Mouse (Mus musculus) hematopoietic stem cell, adult 5-6 weeks (primary cell): ENCODE results near the gene Lmbr1l. TPM values are rescaled to one million over a fixed set of nuclear protein-coding genes. Genes with fewer than 3 reads are reported as not detected.

Experiments
- ATAC-seq, 2 experiments: fragments of 125-278 bp in 1 of 2; replicated peaks in 1 of 2; 2 replicates each; pipeline ENCODE4 v1.8.0; 2016 to 2017; ENCODE audit warnings: inconsistent platforms in 2 of 2, mild to moderate bottlenecking in 2 of 2, moderate number of reproducible peaks in 2 of 2, low read depth in 1 of 2, moderate TSS enrichment in 1 of 2; ENCODE audit not compliant: low FRiP score in 2 of 2, poor library complexity in 2 of 2, severe bottlenecking in 2 of 2, insufficient read depth in 1 of 2, low TSS enrichment in 1 of 2
- total RNA-seq: library from RNA; stranded (forward); fragments of 172-1452, 232-1000 nt; gene quantifications from 2 replicates; pipeline ENCODE4 v1.2.3, GENCODE M21; 2017

Gene Lmbr1l
- total RNA-seq, 1 experiment from 2014 or later = 8.7 TPM

- no peak for ATAC-seq
Observed at GRCm38 (mm10) chr15:98861701-98862410, 56.2 kb downstream of the Lmbr1l start.

DNA sequence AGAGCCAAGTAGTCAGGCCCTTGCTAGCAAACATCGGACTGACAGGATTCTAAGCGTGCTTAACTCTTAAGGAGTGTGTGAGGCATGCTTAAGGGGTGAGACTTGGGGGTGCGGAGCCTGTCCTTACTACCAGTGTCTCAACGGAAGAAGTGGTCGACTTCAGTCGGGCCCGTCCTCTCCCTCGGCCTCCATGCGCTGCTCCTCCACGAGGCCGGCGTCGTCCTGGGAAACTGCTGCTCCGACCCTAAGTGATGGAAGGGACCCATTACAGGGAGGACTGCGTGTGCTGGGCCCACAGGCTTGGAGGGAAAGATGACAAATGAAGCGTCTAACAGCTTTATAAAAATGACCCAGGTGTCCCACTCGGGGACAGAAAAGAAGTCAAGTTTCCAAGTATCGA is 57.1 kb downstream of the Lmbr1l start:
- ATAC-seq = no peak

DNA sequence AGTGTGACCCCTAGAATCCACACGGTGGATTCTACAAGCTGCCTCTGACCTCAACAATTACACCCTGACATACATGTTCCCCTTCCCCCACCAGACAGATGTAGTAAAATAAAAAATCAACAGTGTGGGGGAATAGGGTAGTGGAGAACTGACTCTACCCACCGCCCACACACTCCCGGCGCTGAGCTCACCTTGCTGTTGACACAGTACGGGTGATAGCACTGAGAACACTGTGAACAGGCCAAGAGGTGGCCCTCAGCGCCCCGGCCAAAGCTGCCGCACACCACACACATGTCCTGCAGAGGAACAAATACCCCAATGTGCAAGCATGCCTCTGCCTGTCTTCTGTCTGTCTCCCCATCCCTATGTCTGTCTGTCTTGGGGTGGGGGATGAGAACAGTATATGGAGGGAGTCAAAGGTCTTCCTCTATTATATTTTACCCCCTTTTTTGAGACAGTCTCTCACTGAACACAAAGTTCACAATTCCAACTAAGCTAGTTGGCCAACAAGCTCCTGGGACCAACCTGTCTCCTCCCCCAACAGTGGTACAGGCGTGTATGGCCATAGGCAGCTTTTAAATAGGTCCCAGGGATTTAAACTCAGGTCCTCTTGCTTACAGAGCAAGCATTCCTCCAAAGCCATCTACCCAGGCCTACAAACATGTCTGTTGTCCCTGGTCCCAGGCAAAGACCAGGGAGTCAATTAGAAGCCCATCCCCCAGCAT is 58.5 kb downstream of the Lmbr1l start:
- ATAC-seq = no peak

GRCm38 (mm10) chr15:98854214-98854613 is 63.8 kb downstream of the Lmbr1l start:
- ATAC-seq = no peak

Other genes with a start within 250 kb of the Lmbr1l start
- gene Rnd1, start 240.8 kb downstream of the Lmbr1l start, total RNA-seq = 0.79 and 1.1 TPM in 2 replicates
- 0.19 TPM in 1 of 2 replicates, not detected in the other for gene Ccdc65, start 210.0 kb downstream of the Lmbr1l start, total RNA-seq
- 5.9 and 11.3 TPM in 2 replicates for gene Fkbp11, start 190.0 kb downstream of the Lmbr1l start, total RNA-seq
- gene Arf3, start 155.0 kb downstream of the Lmbr1l start, total RNA-seq = 36.0 and 38.6 TPM in 2 replicates
- gene Wnt10b, start 140.1 kb downstream of the Lmbr1l start, total RNA-seq = 1.4 and 1.8 TPM in 2 replicates
- gene Wnt1, start 128.4 kb downstream of the Lmbr1l start, total RNA-seq = not detected in 2 replicates
- 0.15 and 0.63 TPM in 2 replicates for gene Ddn, start 108.7 kb downstream of the Lmbr1l start, total RNA-seq
- 70.7 and 115 TPM in 2 replicates for gene Prkag1, start 86.7 kb downstream of the Lmbr1l start, total RNA-seq
- gene Kmt2d, start 47.0 kb downstream of the Lmbr1l start, total RNA-seq = 33.0 and 45.0 TPM in 2 replicates
- 6.2 and 14.7 TPM in 2 replicates for gene Rhebl1, start 23.7 kb downstream of the Lmbr1l start, total RNA-seq
- 0.13 TPM in 1 of 2 replicates, not detected in the other for gene Dhh, start 19.7 kb downstream of the Lmbr1l start, total RNA-seq
- 672 and 707 TPM in 2 replicates for gene Tuba1b, start 16.3 kb upstream of the Lmbr1l start, total RNA-seq
- 12.9 TPM in 1 of 2 replicates, not detected in the other for gene Gm49450, start 35.3 kb upstream of the Lmbr1l start, total RNA-seq
- gene Tuba1a, start 35.5 kb upstream of the Lmbr1l start, total RNA-seq = 35.1 and 40.0 TPM in 2 replicates
- 58.2 and 65.1 TPM in 2 replicates for gene Tuba1c, start 111.7 kb upstream of the Lmbr1l start, total RNA-seq
- not detected in 2 replicates for gene Prph, start 136.9 kb upstream of the Lmbr1l start, total RNA-seq
- gene Troap, start 156.3 kb upstream of the Lmbr1l start, total RNA-seq = 13.4 and 15.9 TPM in 2 replicates
- not detected in 2 replicates for gene C1ql4, start 169.6 kb upstream of the Lmbr1l start, total RNA-seq
- gene Dnajc22, start 174.9 kb upstream of the Lmbr1l start, total RNA-seq = not detected in 2 replicates
- 0.25 TPM in 1 of 2 replicates, not detected in the other for gene Spats2, start 207.7 kb upstream of the Lmbr1l start, total RNA-seq